Mouse (Mus musculus) right cerebral cortex, adult 18-20 months (tissue): ENCODE data around the gene Mpzl1.
"Not testable (repeated sequence)": the region's sequence is repeated elsewhere in the genome, so short reads cannot be mapped to it uniquely, and the experiment has no call there.

ENCODE experiments used
- DNase-seq: peaks from one replicate; pipeline ENCODE4 v3.0.0; 2022; ENCODE audit warnings: mixed read lengths

Gene Mpzl1

GRCm38 (mm10) chr1:165634151-165634884 lies at the start of gene Mpzl1:
Mpzl1 (minus strand) TSS chr1:165634538.
- DNase-seq: peak; percentile 99

DNA sequence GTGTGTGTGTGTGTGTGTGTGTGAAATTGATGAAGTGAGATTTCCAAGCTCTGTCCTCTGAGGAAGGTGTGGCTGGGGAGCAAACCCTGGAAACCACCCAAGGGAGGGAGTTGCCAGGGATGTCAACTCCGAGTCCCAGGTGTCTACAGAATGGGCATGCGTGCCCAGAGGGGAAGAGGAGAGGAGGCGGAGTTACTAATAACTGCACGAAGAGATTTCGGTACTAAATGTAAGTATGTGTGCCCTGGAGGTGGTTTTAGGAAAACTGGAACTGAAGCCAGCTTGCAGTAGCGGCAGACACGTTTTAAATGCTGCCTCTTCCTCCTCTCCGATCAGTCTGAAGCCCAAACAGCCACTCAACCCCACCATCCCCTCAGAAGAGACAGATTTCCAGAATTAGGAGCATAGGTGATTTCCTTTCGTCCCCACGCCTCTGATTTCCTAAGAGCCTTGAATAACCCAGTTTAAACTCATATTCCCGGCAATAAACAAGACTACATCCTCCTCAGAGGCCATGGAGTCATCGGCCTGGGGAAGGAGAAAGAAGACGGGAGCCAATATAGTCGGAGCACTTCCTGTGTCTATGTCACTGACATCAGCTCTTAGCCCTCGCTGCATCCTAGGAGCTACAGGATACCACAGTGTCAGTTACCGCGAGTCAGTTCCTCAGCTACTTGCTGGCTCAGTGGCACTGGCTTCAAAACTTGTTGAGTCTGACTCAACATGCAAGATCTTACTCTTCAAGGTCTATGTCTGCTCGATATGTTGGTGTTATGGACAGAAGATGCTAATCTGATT lies 47.9 kb upstream of the Mpzl1 start:
- no peak for DNase-seq

- DNase-seq: no peak
Measured at GRCm38 (mm10) chr1:165681045-165681794, 46.9 kb upstream of the Mpzl1 start.

GRCm38 (mm10) chr1:165680086-165680485 lies 45.7 kb upstream of the Mpzl1 start:
- not testable (repeated sequence) for DNase-seq

GRCm38 (mm10) chr1:165679618-165679997 lies 45.3 kb upstream of the Mpzl1 start:
- no peak for DNase-seq

GRCm38 (mm10) chr1:165678861-165679617 lies 44.7 kb upstream of the Mpzl1 start:
- DNase-seq: no peak

GRCm38 (mm10) chr1:165677558-165677957 lies 43.2 kb upstream of the Mpzl1 start:
- DNase-seq: no peak

DNA sequence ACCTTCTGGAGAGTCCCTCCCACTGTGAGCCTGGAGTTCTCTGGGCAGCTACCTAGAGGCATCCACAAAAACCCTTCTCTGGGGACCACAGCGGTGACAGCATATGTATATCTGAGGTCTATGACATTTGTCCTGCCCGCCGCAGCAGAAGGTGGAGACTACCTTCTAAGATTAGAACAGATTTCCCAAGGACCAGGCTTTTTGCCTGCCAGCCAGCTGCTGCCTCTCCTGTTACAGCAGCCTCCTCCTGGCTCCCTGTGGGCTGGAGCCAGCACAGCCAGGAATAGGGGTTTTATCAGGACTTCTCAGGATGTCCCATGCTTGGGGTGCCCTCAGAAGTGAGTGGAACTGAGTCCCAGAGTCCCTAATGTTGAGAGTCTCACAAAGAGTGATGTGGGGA lies 42.7 kb upstream of the Mpzl1 start:
- no peak for DNase-seq

GRCm38 (mm10) chr1:165675167-165675566 lies 40.8 kb upstream of the Mpzl1 start:
- DNase-seq: no peak

- DNase-seq: no peak
Measured at GRCm38 (mm10) chr1:165672355-165672754, 38.0 kb upstream of the Mpzl1 start.

DNA sequence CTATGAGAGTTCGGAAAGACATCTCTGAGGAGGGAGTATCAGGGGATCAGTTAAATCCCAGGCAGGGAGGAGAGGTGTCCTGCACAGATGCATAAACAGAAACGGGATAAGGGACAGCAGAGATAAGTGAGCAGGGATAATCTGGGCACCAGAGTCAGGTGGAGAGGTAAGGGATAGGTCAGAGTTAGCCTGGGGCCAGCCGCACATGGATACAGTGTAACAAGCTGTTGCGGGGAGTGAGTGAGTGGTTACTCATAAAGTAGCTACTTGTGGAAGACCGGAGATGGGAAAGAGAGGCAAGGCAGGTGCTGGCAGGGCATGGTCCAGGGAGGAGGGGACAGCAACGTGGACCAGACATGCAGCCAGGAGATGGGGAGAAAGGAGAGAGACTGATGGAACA lies 35.7 kb upstream of the Mpzl1 start:
- DNase-seq: no peak

DNA sequence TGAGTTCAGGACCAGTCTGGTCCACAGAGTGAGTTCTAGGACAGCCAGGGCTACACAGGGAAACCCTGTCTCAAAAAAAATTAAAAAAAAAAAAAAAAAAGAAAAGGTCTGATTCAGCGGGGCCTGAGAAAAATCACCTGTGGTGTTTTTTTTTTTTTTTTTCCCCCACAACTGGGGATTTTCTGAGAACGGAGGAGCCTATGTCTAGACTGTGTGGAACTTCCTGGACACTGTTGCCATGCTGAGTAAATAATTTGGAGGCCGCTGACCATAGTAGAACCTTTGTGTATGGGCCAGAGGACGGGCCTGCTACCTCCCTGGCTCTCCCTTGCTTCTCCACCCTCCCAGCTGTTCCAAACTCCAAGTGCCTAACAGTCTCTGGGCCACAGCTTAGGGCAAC lies 34.6 kb upstream of the Mpzl1 start:
- no peak for DNase-seq

DNA sequence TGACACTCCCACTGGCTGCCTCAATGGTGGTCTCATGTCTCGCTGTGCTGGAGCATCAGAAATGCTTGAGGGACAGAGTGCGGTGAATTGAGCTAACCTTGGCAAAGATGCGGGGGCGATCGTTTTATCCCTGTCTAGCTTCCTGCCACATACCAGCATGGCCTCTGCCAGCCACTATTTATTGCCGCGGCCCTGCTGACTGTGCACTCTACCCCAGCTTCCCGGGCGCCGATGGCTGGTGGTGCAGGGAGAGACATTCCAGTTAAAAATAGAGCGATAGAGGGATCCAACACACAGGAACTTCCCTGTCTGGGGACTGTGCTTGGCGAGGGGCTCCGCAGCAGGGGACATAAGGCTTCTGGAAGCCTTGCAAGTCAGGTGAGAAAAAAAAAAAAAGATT lies 33.0 kb upstream of the Mpzl1 start:
- no peak for DNase-seq

DNA sequence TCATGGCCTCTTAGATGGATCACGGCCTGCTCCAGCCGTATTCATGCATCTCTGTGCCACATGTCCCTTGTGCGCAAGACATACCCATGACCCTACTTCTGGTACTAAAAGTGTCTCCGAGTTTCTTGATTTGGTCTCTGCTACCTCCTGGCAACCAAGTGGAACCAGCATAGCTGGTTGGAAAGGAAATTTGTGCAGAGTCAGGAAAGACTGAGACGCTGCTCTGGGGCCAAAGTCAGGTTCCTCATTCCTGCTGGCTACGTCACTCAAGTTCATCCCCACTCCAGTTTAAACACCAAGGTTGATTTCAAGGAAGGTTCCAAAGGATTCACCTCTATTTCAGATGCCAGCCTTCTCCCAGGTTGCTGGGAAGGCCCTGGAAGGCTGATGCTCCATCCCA lies 32.6 kb upstream of the Mpzl1 start:
- no peak for DNase-seq

DNA sequence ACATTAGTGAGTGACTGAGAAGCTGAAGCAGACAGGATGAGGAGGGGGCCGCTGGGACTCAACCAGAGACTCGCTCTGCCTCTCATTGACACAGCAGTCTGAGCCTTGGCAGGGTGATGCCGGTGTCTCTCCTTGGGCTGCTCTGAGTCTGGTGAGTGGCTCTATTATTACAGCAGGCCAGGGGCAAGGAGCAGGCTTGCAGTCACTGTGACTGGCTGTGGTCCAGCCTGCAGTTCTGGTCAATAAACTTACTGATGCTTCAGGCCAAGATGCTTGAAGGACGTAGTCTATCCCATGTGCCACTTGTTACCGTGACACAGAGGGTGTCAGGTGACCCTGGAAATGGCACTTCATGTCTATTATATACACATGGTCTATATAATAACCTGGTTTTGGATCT lies 31.4 kb upstream of the Mpzl1 start:
- DNase-seq: no peak

GRCm38 (mm10) chr1:165663277-165663676 lies 28.9 kb upstream of the Mpzl1 start:
- DNase-seq: no peak

DNA sequence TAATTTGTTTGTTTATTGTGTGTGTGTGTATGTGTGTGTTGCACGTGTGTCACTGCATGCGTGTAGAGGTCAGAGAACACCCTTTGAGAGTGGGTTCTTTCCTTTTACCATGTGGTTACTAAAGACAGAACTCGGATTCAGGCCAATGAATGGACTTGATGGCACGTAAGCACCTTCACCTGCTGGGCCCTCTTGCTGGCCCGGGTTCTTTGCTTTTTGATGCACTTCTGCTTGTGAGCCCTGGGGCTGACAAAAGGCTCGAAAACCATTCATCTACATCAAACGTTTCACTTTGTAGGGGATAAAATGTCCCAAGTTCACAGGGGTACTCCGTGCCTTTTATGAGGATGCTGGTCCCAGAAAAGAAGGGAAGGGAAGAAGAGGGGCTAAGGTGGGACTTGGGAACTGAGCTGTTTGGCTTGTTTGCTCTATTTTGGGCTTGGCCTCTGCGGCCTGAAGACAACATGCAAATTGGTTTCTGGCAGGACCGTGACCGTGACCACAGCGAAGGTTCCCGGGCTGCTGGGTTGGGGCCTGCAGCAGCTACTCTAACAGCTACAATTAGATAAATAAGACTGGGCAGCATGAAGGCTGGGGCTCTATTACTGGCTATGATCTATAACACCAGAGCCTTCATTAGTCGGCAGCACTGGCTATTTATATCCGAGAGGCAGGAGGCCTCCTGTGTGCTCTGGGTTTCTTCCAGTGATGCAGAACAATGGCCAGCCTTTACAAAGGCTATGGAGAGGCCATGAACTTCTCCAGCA lies 28.3 kb upstream of the Mpzl1 start:
- DNase-seq: no peak

- DNase-seq: no peak
Measured at GRCm38 (mm10) chr1:165661725-165662124, 27.4 kb upstream of the Mpzl1 start.

DNA sequence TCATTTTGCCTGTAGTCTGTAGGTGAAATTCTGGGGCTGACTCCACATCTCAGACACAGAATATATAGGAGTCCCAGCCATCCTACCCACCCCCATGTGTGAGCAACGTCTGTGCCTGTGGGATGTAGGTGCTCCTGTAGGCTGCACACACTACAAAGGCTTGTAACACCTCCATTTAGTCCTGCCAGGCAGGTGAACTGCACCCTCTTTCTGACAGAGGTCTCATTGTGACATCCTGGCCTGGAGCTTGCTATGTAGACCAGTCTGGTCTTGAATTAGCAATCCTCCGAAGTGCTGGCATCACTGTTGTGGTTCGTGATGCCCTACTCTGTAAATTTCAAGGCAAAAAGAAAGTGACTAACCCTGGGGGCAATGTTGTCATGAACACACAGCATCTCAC lies 26.9 kb upstream of the Mpzl1 start:
- DNase-seq: no peak

DNA sequence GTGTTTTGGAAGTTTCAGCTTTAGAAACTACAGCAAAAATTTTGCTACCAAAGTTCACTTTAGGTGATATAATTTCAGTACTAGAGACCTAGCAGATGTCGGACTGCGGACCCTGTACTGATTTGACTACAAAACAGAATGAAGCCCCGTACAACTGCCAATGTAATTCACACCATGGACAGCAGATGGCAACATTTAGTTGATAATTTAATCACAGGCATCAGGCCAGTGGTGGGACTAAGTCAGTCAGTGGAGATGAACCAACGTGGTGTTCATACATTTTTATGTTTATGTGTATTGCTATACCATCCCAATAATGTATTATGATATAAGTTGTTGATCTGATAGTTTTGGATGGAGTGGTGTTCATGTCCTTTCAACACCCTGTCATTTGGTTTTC lies 26.4 kb upstream of the Mpzl1 start:
- DNase-seq: peak; percentile 32

GRCm38 (mm10) chr1:165658602-165659001 lies 24.3 kb upstream of the Mpzl1 start:
- DNase-seq: peak; percentile 74

DNA sequence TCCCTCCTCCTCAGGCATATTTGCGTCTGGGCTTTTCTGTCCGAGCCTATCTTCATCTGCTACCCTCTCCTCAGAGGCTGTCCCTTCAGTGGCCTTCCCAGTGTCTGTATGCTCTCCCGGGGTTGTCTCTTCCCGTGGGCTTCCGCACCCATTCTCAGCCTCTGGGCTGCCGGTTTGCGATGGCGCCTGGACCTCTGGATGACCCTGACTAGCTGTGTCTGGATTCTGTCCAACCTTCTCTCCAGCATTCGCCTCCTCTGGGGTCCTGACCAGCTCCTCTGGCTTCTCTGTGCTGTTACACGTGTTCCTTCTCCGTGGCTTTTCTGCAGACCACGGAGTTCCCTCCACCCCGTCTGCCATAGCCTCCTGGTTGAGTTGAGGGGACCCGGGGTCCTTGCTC lies 21.1 kb upstream of the Mpzl1 start:
- no peak for DNase-seq
